Mouse (Mus musculus): ENCODE measurements around the gene Gm17728.
"Not testable (repeated sequence)": the region's sequence is repeated elsewhere in the genome, so short reads cannot be mapped to it uniquely, and the experiment has no call there.

Gm17728 gene

DNA sequence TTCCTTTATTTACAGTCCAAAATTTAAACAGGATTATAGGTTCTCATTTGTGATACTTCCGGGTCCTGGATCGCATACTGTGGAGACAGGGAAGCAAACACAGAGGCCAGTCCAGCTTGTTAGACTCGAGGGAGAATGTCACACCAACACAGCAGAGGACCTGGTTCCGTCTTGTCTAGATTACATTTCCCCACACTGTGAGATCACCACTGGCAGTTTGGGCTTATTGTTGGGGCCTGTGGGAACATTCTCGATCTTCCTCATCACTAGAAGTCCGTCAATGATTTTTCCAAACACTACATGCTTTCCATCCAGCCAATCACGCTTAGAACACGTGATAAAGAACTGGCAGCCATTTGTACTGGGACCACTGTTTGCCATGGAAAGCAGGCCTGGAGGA lies at the start of gene Gm17728:
Gene Gm17728, plus strand, starts transcription at position 301 of the 400 bp plus-strand sequence.
- DNase-seq (ENCODE audit: low spot score): not testable (repeated sequence)

- no peak for DNase-seq (ENCODE audit: low spot score)
Observed at GRCm38 (mm10) chr17:9397493-9397892, 24.4 kb upstream of the Gm17728 start.

DNA sequence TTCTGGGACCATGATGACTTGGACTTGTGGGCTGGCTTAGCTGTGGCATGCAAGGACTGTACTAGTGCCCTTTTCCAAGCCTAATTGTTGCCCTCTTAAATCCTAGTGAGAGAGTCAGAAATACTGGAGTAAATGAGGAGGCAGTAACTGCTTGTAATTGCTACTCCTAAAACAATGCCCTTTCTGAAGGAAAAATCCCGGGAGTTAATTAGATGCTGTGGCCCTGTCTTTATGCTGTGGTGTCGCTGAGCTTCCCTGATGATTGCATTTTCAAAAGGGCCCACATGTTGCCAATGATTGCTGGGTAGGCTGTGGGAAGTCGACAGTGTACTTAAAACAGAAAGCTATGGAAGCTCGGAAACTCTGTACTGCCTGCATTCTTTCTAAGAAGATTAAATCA lies 23.3 kb upstream of the Gm17728 start:
- no peak for DNase-seq (ENCODE audit: low spot score)

DNA sequence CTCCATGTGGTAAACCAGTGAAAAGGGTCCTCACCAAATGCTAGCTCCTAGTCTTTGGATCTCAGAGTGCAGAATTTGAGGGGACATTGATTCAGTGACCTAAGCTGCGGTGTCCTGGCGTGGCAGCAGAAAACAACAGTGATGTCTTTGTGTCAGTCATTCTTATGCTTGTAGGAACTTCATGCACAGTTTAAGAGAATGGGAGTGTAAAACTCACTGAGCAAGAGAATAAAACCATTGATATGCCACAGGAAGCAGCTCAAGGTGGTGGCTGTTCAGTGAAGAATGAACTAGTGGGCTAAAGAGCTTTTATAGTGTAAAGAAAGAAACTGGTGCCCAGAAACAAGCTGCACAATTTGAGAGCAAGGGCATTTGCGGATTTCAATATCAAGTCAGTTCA lies 17.9 kb upstream of the Gm17728 start:
- no peak for DNase-seq (ENCODE audit: low spot score)

- no peak for DNase-seq (ENCODE audit: low spot score)
Observed at GRCm38 (mm10) chr17:9407640-9408039, 14.2 kb upstream of the Gm17728 start.

- DNase-seq (ENCODE audit: low spot score): no peak
Observed at GRCm38 (mm10) chr17:9419016-9419415, 2.8 kb upstream of the Gm17728 start.

GRCm38 (mm10) chr17:9428374-9428994 lies 6.6 kb downstream of the Gm17728 start:
- peak; percentile 33 for DNase-seq (ENCODE audit: low spot score)

DNA sequence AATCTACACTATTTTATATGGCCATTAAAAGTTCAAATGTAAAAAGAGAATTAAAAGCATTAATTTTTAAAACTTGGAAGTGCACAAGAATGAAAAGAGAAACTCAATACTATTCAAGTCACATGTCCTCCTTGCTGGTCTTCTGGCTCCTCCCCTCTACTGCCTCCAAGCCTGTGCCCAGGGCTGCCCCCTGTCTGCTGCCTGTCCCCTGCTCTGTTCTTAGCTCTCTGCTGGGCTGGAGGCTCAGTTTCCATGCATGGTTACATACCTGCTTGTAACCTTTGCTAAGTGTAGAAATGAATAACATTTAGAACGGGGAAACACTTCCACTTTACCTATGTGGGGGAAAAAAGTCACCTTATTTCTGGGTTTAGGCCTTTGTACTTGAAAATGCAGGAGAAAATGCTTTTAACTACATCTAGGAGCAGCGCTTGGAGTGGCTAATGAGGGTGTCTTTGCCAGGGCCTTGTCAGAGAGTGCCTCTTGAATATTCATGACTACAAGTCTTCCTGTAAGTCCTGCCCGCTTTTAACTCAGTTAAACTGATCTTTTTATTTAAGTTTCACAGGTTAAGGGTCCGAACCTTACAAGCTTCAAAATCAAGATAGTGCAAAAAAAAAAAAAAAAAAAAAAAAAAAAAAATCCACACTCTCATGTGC lies 18.3 kb downstream of the Gm17728 start:
- DNase-seq (ENCODE audit: low spot score): no peak

DNA sequence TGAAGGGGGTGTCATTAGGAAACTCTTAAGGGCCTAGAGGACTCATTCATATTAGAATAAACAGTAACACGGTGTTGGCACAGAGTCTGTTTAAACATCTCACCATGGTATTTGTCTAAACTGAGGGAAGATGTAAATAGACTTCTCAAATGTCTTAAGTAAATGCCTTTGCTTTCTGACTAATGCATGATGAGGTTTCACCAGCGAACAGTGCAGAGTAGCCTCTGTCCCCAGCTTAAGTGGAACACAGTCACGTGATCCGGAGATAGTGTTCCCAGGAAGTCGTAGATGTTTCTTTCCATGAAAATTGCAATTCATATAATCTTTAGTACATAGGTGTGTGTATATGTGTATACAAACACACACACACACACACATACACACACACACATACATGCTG lies 34.5 kb downstream of the Gm17728 start:
- no peak for DNase-seq (ENCODE audit: low spot score)

GRCm38 (mm10) chr17:9460904-9461303 lies 39.0 kb downstream of the Gm17728 start:
- DNase-seq (ENCODE audit: low spot score): no peak
